Mouse (Mus musculus): ENCODE measurements around the gene Abcg1. TPM values are rescaled to one million over a fixed set of nuclear protein-coding genes. Genes with fewer than 3 reads are reported as not detected.

Gene Abcg1
- polyA plus RNA-seq, 1 experiment from 2014 or later: 12.2 TPM

DNA sequence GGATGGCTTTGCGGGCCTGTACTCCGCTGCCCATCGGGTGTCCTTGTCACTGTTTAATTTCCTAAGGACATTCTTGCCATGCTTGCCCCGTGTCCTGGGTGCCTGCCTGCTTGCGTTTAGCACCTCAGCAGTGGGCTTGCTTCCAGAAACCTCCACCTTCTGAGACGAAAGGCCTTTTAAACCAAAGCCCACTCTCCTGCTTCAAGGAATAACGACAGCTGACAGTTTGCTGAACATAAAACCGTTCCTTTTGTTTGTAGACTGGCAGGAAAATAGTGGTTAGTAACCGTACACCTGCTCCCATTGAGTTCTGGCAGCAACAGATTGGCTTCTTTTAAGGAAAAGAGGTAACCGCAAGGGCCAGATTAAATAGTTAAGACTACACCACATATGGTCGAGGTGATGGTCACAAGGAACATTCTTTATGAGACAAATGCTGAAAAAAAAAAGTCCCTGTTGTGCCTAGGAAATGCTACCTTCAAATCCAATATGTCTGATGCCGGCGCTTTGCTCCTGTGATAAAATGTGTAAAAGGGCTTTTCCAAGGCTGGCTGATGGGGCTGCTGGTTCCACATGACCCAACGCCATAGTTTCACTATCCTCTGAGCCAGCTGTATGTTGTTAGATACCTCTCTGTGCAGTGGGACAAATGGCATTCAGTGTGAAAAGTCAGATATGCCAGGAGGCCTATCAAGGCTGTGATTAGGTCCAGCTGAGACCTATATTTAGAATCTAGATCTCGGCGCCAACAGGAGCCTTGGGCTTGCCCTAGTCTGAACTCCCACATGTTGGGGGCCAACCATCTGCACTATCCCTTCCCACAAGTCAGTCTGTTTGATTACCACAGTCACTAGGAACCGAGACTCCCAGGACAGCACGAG, 14.2 kb downstream of the Abcg1 start:
- Histone ChIP-seq H3K4me2 (no peak overlapping the region), H3K4me3 (no peak overlapping the region), H3K27ac (0 out of 2 replicates have a peak overlapping the region, but pooled peaks have one; percentile 0), H3K9me3 (no peaks in the 10 kb centered on the region), H3K27me3 (no peaks in the 10 kb centered on the region), H3K36me3 (no peaks in the 10 kb centered on the region), H3K4me1 (peaks cover 53% of the 10 kb centered on the region), H3K9ac (no peak overlapping the region)
- WGBS: 49% methylated on average over 18 of the region's 18 CpGs
- ATAC-seq (ENCODE audit: borderline replicate concordance, extremely low read depth, low FRiP score, low TSS enrichment): no peak

DNA sequence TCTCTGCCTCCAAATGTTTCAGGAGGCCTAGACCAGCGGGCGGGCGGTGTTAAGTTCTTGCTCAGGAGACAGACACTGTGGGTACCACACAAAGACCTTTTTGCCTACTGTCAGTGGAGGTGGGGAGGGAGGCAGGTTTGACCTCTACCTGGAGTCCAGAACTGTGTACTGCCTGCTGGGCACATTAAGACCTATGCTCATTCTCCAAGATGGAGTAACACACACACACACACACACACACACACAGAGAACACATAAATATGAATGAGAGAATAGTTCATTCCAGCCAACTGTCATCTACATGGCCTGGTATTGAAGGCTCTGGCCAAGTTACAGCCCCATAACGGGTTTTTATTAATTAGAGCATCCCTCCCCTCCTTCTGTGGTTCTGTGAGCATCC, 15.4 kb downstream of the Abcg1 start:
- ATAC-seq (ENCODE audit: borderline replicate concordance, extremely low read depth, low FRiP score, low TSS enrichment): no peak
- peaks cover 53% of the 10 kb centered on the region for H3K4me1 ChIP-seq
- H3K36me3 ChIP-seq: no peaks in the 10 kb centered on the region
- H3K27me3 ChIP-seq: no peaks in the 10 kb centered on the region
- peak overlapping the region; percentile 51 for H3K4me2 ChIP-seq
- no peak overlapping the region for H3K4me3 ChIP-seq
- H3K9ac ChIP-seq: no peak overlapping the region
- H3K9me3 ChIP-seq: no peaks in the 10 kb centered on the region
- WGBS: 77% methylated on average over 4 of the region's 4 CpGs
- H3K27ac ChIP-seq: 0 out of 2 replicates have a peak overlapping the region, but pooled peaks have one; percentile 20

DNA sequence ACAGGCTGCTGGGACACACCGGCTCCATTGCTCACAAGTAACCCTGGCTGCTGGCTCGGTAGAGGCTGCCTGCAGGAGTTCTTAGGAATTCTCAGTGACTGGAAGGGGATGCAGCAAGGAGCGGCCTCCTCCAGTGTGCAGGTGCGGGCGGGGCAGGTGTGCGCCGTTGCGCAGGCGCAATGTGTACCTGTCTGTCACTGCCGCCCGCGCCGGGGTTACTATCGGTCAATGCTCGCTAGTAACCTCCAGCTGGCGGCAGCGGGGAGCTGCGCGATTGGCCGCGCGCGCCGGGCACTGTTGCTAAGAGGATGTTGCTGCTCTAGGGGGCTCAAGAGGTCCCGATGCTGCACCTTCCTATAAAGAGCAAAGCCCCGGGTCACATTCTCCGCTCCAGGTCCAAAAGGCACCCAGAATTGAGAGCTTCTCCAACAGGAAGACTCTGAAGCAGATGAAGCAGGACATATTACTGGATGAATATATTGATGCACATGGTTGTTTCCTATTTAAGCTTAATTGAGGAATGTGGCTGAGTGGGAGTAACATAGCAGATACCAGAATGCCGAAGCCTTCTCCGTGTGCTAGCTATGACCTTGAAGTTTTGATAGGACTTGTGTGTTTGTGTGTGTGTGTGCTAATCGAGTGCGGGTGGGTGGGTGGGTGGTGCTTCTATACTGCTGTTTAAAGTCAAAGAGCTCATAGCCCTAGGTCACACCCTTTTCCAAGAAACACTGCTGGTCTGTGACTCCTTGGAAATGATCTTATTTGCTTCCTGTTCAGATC, 16.0 kb downstream of the Abcg1 start:
- no peak overlapping the region for H3K9ac ChIP-seq
- H3K4me2 ChIP-seq: peak overlapping the region; percentile 51
- peaks cover 52% of the 10 kb centered on the region for H3K4me1 ChIP-seq
- no peaks in the 10 kb centered on the region for H3K9me3 ChIP-seq
- 4% methylated on average over 31 of the region's 31 CpGs for WGBS
- peak; percentile 66 for ATAC-seq (ENCODE audit: borderline replicate concordance, extremely low read depth, low FRiP score, low TSS enrichment)
- H3K36me3 ChIP-seq: no peaks in the 10 kb centered on the region
- peak overlapping the region; percentile 39; the same call in 1 of the 2 replicates for H3K27ac ChIP-seq
- peak overlapping the region; percentile 14; the same call in 1 of the 2 replicates for H3K4me3 ChIP-seq
- H3K27me3 ChIP-seq: no peaks in the 10 kb centered on the region

DNA sequence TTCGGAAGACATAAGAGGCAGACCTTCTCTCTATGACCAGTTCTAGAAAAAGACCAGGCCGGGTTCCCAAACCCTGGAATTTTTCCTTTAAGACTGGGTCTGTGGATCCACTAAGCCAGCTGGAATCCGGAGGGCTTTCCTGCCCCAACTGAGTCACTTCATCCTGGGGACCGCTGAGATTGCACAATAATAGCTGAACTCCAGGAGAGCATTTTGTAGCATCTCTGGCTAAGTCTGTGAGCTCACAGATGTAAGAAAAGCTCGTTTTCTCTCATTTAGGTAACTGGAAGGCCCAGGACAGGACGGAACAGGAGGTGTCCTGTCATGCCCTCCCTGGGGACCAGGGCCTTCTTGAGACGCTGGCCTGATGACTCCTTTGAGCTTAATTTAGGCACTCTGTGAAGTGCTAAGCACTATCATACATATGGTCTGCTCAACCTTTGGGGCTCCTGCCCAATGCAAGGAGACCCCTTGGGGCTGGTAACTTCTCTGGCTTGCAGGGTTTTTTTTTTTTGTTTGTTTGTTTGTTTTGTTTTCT, 16.6 kb downstream of the Abcg1 start:
- no peaks in the 10 kb centered on the region for H3K36me3 ChIP-seq
- WGBS: 28% methylated on average over 7 of the region's 7 CpGs
- H3K27ac ChIP-seq: 0 out of 2 replicates have a peak overlapping the region, but pooled peaks have one; percentile 39
- no peak overlapping the region for H3K4me3 ChIP-seq
- no peaks in the 10 kb centered on the region for H3K27me3 ChIP-seq
- H3K4me2 ChIP-seq: peak overlapping the region; percentile 51; the same call in 1 of the 2 replicates
- no peaks in the 10 kb centered on the region for H3K9me3 ChIP-seq
- H3K9ac ChIP-seq: no peak overlapping the region
- peaks cover 59% of the 10 kb centered on the region for H3K4me1 ChIP-seq
- no peak for ATAC-seq (ENCODE audit: borderline replicate concordance, extremely low read depth, low FRiP score, low TSS enrichment)

DNA sequence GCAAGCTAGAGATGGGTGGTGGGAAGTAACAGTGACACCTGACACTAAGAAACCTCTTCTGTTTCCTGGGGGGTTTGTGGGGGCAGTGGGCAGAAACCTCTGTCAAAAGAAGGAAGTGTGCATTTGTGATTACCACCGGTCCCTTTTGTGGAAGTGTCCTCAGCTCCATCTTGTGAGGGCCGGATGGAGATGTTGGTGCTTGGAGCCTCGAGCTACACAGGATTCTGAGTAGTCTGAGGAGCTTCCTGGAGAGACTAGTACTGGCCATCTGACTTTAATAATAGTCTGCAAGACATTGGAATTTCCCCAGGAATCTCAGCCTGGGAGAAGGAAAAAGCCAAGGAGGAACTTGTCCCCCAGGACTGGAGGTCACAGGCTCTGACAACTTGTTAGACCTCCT, 17.2 kb downstream of the Abcg1 start:
- Histone ChIP-seq H3K9ac (no peak overlapping the region), H3K9me3 (no peaks in the 10 kb centered on the region), H3K36me3 (no peaks in the 10 kb centered on the region), H3K27ac (no peak overlapping the region), H3K4me3 (no peak overlapping the region), H3K4me2 (no peak overlapping the region), H3K4me1 (peaks cover 59% of the 10 kb centered on the region), H3K27me3 (no peaks in the 10 kb centered on the region)
- WGBS: 47% methylated on average over 3 of the region's 3 CpGs
- no peak for ATAC-seq (ENCODE audit: borderline replicate concordance, extremely low read depth, low FRiP score, low TSS enrichment)

DNA sequence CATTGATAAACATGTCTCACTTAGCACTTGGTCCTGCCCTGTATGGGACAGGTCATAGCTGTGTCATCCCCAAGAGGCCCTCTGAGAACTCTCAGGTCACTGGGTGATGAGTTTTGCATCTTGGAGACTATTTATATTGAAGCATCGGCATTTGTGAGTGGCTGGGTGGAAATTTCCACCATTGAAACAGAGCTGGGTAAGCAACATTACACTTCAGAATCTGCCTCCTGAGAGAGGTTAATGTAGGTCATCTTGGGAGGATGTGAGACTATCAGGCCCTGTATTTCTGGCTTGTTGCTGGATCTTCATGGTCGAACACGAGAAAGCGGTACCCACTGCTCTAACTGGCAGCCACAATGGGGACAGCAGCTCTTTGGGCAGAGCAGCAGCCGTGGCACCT, 18.0 kb downstream of the Abcg1 start:
- Histone ChIP-seq H3K27ac (no peak overlapping the region; the same call in 1 of the 2 replicates), H3K36me3 (no peaks in the 10 kb centered on the region), H3K27me3 (no peaks in the 10 kb centered on the region), H3K9ac (no peak overlapping the region), H3K4me1 (peaks cover 62% of the 10 kb centered on the region), H3K4me3 (no peak overlapping the region), H3K4me2 (no peak overlapping the region), H3K9me3 (no peaks in the 10 kb centered on the region)
- WGBS: 75% methylated on average over 5 of the region's 5 CpGs
- ATAC-seq (ENCODE audit: borderline replicate concordance, extremely low read depth, low FRiP score, low TSS enrichment): no peak

DNA sequence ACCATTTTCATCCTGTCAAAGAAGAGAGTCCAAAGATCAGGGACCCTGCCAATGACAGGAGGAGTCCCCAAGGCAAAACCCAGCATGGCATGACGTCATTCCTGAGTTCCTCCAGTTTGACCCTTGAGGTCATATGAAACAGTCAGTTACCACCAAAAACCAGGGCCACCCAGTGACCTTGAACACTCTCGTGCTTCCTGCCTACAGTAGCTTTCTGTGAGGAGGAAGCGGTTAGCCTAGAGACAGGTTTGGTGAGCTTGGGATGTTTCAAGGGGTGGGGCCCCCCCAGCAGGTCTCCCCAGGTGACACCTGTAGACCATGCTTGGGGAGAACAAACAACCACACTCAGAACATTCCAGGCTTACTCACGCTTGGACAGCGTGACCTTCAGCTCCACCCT, 20.1 kb downstream of the Abcg1 start:
- H3K4me1 ChIP-seq: peaks cover 46% of the 10 kb centered on the region

DNA sequence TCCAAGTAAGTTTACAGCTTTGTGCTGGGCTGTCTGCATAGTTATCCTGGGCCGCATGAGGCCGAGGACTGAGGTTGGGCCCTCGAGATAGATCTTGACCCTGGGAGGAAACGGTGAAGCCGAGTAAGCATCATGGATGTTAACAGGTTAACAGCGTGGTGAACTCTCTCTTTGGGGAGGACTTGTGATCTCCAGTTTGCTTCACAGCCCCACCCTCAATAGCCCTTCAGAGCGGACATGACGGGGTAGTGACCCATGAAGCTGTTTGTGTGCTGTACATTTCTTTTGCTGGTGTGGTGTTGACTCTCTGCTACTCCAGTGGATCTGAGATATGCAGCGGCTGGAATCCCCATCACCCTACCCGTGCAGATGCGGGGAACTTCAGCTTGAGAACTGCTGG, 21.1 kb downstream of the Abcg1 start:
- Histone ChIP-seq H3K27ac (peak overlapping the region; percentile 81), H3K4me3 (no peak overlapping the region), H3K9ac (no peak overlapping the region), H3K27me3 (no peaks in the 10 kb centered on the region), H3K9me3 (no peaks in the 10 kb centered on the region), H3K4me2 (no peak overlapping the region), H3K4me1 (peaks cover 36% of the 10 kb centered on the region), H3K36me3 (no peaks in the 10 kb centered on the region)
- no peak for ATAC-seq (ENCODE audit: borderline replicate concordance, extremely low read depth, low FRiP score, low TSS enrichment)
- WGBS: 73% methylated on average over 11 of the region's 11 CpGs

More for the DNA sequence above, 20.1 kb downstream of the Abcg1 start:
- Histone ChIP-seq H3K9ac (no peak overlapping the region), H3K4me3 (no peak overlapping the region), H3K4me2 (no peak overlapping the region), H3K27ac (peak overlapping the region; percentile 81; the same call in 1 of the 2 replicates), H3K9me3 (no peaks in the 10 kb centered on the region), H3K36me3 (no peaks in the 10 kb centered on the region), H3K27me3 (no peaks in the 10 kb centered on the region)
- WGBS: 61% methylated on average over 5 of the region's 5 CpGs
- no peak for ATAC-seq (ENCODE audit: borderline replicate concordance, extremely low read depth, low FRiP score, low TSS enrichment)

DNA sequence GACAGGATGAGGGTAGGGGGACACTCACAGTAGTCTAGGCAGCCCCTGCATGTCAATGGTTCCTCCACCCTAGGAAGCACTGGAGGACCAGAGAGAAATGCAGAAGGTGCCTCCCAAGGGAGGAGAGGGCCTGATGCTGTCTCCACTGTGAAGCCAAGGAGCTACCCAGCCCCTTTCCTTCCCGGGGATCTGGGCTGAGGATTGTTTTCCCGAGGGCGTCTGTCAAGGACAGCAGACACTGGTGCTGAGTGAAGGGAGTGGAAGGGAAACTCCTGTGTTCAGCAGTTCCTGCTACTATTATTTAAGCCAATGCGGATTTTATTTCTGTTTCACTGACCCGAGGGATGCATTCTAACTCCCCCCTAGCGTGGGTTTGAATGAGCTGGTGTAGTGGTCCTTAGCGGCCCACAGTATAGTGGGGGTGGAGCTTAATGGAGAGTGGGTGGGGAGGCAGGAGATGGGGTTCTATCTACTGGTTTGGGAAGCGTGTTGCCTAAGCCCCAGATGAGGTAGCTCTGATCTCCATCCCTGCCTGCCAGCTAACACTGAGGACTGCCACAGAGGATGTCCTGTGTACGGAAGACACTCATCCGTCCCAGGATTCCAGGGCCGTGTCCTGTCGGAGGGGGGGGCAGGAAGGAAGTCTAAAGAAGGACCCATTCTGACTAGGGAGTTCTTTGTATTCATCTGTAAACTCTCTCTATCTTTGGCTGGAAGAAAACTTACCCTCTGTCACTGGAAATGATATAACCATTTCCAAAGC, 21.8 kb downstream of the Abcg1 start:
- no peaks in the 10 kb centered on the region for H3K9me3 ChIP-seq
- no peaks in the 10 kb centered on the region for H3K36me3 ChIP-seq
- 41% methylated on average over 12 of the region's 12 CpGs for WGBS
- peaks cover 30% of the 10 kb centered on the region for H3K4me1 ChIP-seq
- no peak overlapping the region for H3K9ac ChIP-seq
- 0 out of 2 replicates have a peak overlapping the region, but pooled peaks have one; percentile 19 for H3K4me2 ChIP-seq
- no peaks in the 10 kb centered on the region for H3K27me3 ChIP-seq
- peak; percentile 72 for ATAC-seq (ENCODE audit: borderline replicate concordance, extremely low read depth, low FRiP score, low TSS enrichment)
- peak overlapping the region; percentile 81 for H3K27ac ChIP-seq
- no peak overlapping the region for H3K4me3 ChIP-seq

DNA sequence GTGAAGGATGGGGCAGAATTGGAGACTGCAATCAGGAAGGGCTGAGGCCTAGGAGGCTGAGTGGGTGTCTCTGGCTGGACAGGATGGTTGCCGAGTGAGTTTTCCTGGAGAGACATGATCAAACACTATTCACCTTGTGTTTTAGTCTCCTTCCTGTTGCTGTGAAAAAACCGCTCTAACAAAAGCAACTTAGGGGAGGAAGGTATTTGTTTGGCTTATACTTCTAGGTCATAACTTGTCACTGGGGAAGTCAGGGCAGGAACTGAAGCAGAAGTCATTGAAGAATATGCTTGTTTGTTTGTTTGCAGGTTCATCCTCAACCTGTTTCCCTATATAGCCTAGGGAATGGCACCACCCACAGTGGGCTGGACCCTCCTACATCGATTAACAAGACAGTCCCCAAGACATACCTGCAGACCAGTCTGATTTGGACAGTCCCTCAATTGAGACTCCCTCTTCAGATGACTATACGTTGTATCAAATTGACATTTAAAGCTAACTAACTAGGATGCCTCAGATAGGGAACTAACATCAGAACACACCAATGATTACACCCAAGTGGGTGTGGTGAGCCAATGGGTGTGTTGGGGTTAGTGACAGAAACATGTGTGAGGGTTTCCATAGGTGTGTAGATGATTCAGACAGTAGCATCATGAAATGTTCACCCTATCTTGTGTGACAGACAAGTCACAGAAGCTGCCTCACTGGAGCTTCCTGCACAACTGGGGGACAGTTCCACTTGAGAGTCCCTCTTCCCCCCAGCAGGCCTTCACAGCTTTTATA, 25.0 kb downstream of the Abcg1 start:
- ATAC-seq (ENCODE audit: borderline replicate concordance, extremely low read depth, low FRiP score, low TSS enrichment): no peak

More for the DNA sequence above, 25.0 kb downstream of the Abcg1 start:
- Histone ChIP-seq H3K27me3 (no peaks in the 10 kb centered on the region), H3K9ac (no peak overlapping the region), H3K4me1 (0 out of 2 replicates have a peak, but pooled peaks cover 19% of the 10 kb centered on the region), H3K27ac (no peak overlapping the region), H3K4me2 (no peak overlapping the region), H3K4me3 (no peak overlapping the region), H3K36me3 (no peaks in the 10 kb centered on the region), H3K9me3 (no peaks in the 10 kb centered on the region)
- 72% methylated on average over 4 of the region's 4 CpGs for WGBS
